Mouse (Mus musculus) heart, embryonic 15.5 days (tissue): ENCODE results near the gene Vsig2. TPM values are rescaled to one million over a fixed set of nuclear protein-coding genes. Genes with fewer than 3 reads are reported as not detected.

ENCODE experiments used
- polyA plus RNA-seq: library from polyadenylated mRNA; unstranded; fragments of >200 nt; fragmentation: Nextera tagmentation; extraction: Ambion mirVana; gene quantifications from 2 replicates; pipeline ENCODE4 v1.2.1, GENCODE M21; 2015

The Vsig2 gene
- polyA plus RNA-seq, 1 experiment from 2014 or later, result 2.3 TPM

Other genes with a start within 250 kb of the Vsig2 start
- 4.3 and 4.6 TPM in 2 replicates for gene Ccdc15, start 190.8 kb upstream of the Vsig2 start, polyA plus RNA-seq
- gene Hepacam, start 171.9 kb upstream of the Vsig2 start, polyA plus RNA-seq, result 0.09 TPM in 2 replicates
- 9.2 and 10.8 TPM in 2 replicates for gene Robo4, start 137.4 kb upstream of the Vsig2 start, polyA plus RNA-seq
- gene Robo3, start 106.0 kb upstream of the Vsig2 start, polyA plus RNA-seq, result 0.11 and 0.13 TPM in 2 replicates
- 9.5 and 14.8 TPM in 2 replicates for gene Msantd2, start 49.9 kb upstream of the Vsig2 start, polyA plus RNA-seq
- 76.9 and 89.3 TPM in 2 replicates for gene Esam, start 11.2 kb upstream of the Vsig2 start, polyA plus RNA-seq
- 5.9 and 6.3 TPM in 2 replicates for gene Nrgn, start 13.6 kb downstream of the Vsig2 start, polyA plus RNA-seq
- 9.0 and 10.2 TPM in 2 replicates for gene Siae, start 16.4 kb downstream of the Vsig2 start, polyA plus RNA-seq
- gene Spa17, start 74.5 kb downstream of the Vsig2 start, polyA plus RNA-seq, result 5.7 and 9.3 TPM in 2 replicates
- gene Tbrg1, start 118.1 kb downstream of the Vsig2 start, polyA plus RNA-seq, result 94.8 and 102 TPM in 2 replicates
- gene Panx3, start 130.0 kb downstream of the Vsig2 start, polyA plus RNA-seq, result 0.05 and 0.08 TPM in 2 replicates
- not detected in 2 replicates for gene Olfr160, start 177.0 kb downstream of the Vsig2 start, polyA plus RNA-seq
- not detected in 2 replicates for gene Olfr874, start 205.9 kb downstream of the Vsig2 start, polyA plus RNA-seq
- gene Olfr875, start 232.6 kb downstream of the Vsig2 start, polyA plus RNA-seq, result not detected in 2 replicates